Mouse (Mus musculus) CH12.LX (cell line): ENCODE results near the gene Efcab3.

Experiments
- CTCF ChIP-seq, 2 experiments: IDR thresholded peaks in 1 of 2; conservative IDR thresholded peaks in 1 of 2; 2 replicates each; pipeline ENCODE4 v1.5.1; 2011 to 2012; ENCODE audit warnings: low read depth in 2 of 2, low read length in 2 of 2, improper control_type of control experiment in 1 of 2, inconsistent platforms in 1 of 2, mild to moderate bottlenecking in 1 of 2, moderate library complexity in 1 of 2
- E2F4 ChIP-seq: IDR thresholded peaks from 2 replicates; pipeline ENCODE4 v1.6.1; 2011; ENCODE audit warnings: low read depth, low read length, improper control_type of control experiment; ENCODE audit not compliant: insufficient replicate concordance
- EP300 ChIP-seq: IDR thresholded peaks from 2 replicates; pipeline ENCODE4 v1.6.1; 2011; ENCODE audit warnings: low read length, improper control_type of control experiment
- HCFC1 ChIP-seq: IDR thresholded peaks from 2 replicates; pipeline ENCODE4 v1.6.1; 2012; ENCODE audit warnings: low read depth, mild to moderate bottlenecking, inconsistent platforms, low read length, improper control_type of control experiment
- IRF4 ChIP-seq: IDR thresholded peaks from 2 replicates; pipeline ENCODE4 v1.6.1; 2014; ENCODE audit warnings: low read depth, mild to moderate bottlenecking, inconsistent platforms, low read length, improper control_type of control experiment
- KAT2A ChIP-seq: IDR thresholded peaks from 2 replicates; pipeline ENCODE4 v1.6.1; 2012; ENCODE audit warnings: low read length, improper control_type of control experiment, inconsistent platforms; ENCODE audit not compliant: insufficient replicate concordance
- MYC ChIP-seq: IDR thresholded peaks from 2 replicates; pipeline ENCODE4 v1.6.1; 2011; ENCODE audit warnings: low read depth, mild to moderate bottlenecking, improper control_type of control experiment, low read length
- POLR2AphosphoS2 ChIP-seq: IDR thresholded peaks from 2 replicates; pipeline ENCODE4 v1.6.1; 2011; ENCODE audit warnings: low read depth, low read length, improper control_type of control experiment
- SIN3A ChIP-seq: IDR thresholded peaks from 2 replicates; pipeline ENCODE4 v1.6.1; 2012; ENCODE audit warnings: low read length, improper control_type of control experiment, inconsistent platforms
- UBTF ChIP-seq: IDR thresholded peaks from 2 replicates; pipeline ENCODE4 v1.6.1; 2012; ENCODE audit warnings: low read depth, mild to moderate bottlenecking, inconsistent platforms, low read length, improper control_type of control experiment, moderate library complexity

DNA sequence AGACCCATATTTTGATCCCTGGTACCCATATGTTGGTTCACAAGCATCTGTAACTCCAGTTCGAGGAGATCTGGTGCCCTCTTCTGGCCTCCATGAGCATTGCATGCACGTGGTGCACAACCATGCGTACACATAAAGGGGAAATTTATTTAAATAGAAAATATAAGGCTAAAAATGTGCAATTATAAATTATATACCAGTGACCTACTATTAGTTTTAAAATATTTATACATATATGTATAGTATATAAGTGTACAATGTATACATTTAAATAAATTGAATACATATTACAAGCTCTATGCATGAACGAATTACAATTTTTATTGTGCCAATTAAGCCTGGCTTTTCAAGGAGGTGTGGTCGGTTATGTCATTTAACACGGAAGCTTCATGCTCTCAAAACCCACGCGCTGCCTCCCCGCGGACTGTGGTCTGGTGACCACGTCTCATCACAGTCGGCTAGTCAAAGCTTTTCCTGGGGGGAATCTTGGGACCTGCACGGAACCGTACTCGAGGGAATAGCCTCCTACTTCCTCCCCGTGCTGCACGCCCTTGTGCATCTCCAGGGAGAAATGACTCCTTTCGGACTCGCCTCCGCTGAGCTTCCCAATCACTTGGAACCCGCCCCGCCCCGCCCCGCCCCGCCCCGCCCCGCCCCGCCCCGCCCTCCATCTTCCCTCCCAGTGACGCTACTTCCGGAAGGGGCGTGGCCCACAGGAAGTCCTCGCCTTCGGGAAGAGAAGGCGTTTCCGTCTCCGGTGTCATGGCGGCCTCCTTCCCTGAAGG, 62.5 kb downstream of the Efcab3 start, which contains the start of gene Mettl2:
- TF ChIP-seq KAT2A: peak; percentile 84; the same call in 1 of the 2 replicates
- TF ChIP-seq CTCF (conservative IDR thresholded peaks at IDR 0.05 in 1 of 2, IDR thresholded peaks at IDR 0.05 in 1 of 2; ENCODE audit: low read depth in 2 of 2, low read length in 2 of 2): peak; percentile 88 to 95
- peak; percentile 51; the same call in 1 of the 2 replicates for TF ChIP-seq POLR2AphosphoS2
- TF ChIP-seq UBTF: no peak
- TF ChIP-seq EP300: no peak
- peak; percentile 89 for TF ChIP-seq HCFC1
- TF ChIP-seq E2F4: no peak
- TF ChIP-seq SIN3A: peak; percentile 88
- peak; percentile 99 for TF ChIP-seq MYC
- 0 out of 2 replicates have a peak, but pooled peaks have one; percentile 25 for TF ChIP-seq IRF4
